11 mouse cellular contexts compared by ENCODE assay signal in genomic region chr12:17390510-17390909, GRCm38 (mm10). TPM values are rescaled to one million over a fixed set of nuclear protein-coding genes. Genes with fewer than 3 reads are reported as not detected.
DNase-seq lines count a peak whose midpoint lies in the region; ATAC-seq lines count a peak whose summit lies in the region.
"Had no signal": no experiment of that assay in that cellular context is flagged by ENCODE, and none has a peak within 500 bp of the region (broad histone marks: within the 10 kb centered on the region; RNA-seq: fewer than 3 reads in every experiment).

No protein-coding gene starts in this region.

- H3K9ac ChIP-seq in heart, embryonic 11.5 days (ENCODE audit: low read depth, low read length), result no peak overlapping the region
- H3K9ac ChIP-seq in kidney, embryonic 15.5 days, result no peak overlapping the region
- no peak overlapping the region for H3K9ac ChIP-seq in hindbrain, embryonic 16.5 days (ENCODE audit: low read depth, low read length)
- H3K9ac ChIP-seq: forebrain, embryonic 13.5 days had no signal

- H3K27ac ChIP-seq in heart, embryonic 11.5 days (ENCODE audit: low read depth, low read length), result no peak overlapping the region
- peak overlapping the region; percentile 37; the same call in 1 of the 2 replicates for H3K27ac ChIP-seq in kidney, embryonic 15.5 days
- no peak overlapping the region for H3K27ac ChIP-seq in hindbrain, embryonic 16.5 days (ENCODE audit: low read depth, low read length)
- no peak overlapping the region for H3K27ac ChIP-seq in midbrain, embryonic 10.5 days (replicated peaks)
- H3K27ac ChIP-seq: forebrain, embryonic 13.5 days had no signal

- peak; percentile 87 for DNase-seq in heart, adult 11 months
- DNase-seq in CD4-positive helper T cell, adult 2 months (ENCODE audit: low read depth, low spot score), result peak; percentile 46
- peak; percentile 32 for DNase-seq in adrenal gland, postnatal 14 days
- DNase-seq in embryo, embryonic 10 days (ENCODE audit: low spot score), result no peak
- DNase-seq in midbrain, embryonic 10.5 days (ENCODE audit: low spot score), result no peak
- DNase-seq: right cerebral cortex, adult 18-20 months had no signal

- H3K9me3 ChIP-seq in heart, embryonic 11.5 days (replicated peaks; ENCODE audit: control insufficient read depth, low read length), result no peaks in the 10 kb centered on the region
- H3K9me3 ChIP-seq in kidney, embryonic 15.5 days (replicated peaks), result no peaks in the 10 kb centered on the region
- H3K9me3 ChIP-seq in hindbrain, embryonic 16.5 days (ENCODE audit: control insufficient read depth, low read length), result no peaks in the 10 kb centered on the region
- no peaks in the 10 kb centered on the region for H3K9me3 ChIP-seq in midbrain, embryonic 10.5 days (replicated peaks)
- H3K9me3 ChIP-seq: forebrain, embryonic 13.5 days; megakaryocyte, embryonic 14.5 days had no signal

- no peaks in the 10 kb centered on the region for H3K4me1 ChIP-seq in heart, embryonic 11.5 days (ENCODE audit: control insufficient read depth, insufficient read depth, low read length)
- peaks cover 22% of the 10 kb centered on the region for H3K4me1 ChIP-seq in kidney, embryonic 15.5 days
- no peaks in the 10 kb centered on the region for H3K4me1 ChIP-seq in hindbrain, embryonic 16.5 days (ENCODE audit: control insufficient read depth, insufficient read depth, low read depth, low read length)
- H3K4me1 ChIP-seq in midbrain, embryonic 10.5 days, result no peaks in the 10 kb centered on the region

- 63% methylated on average over 4 of the region's 4 CpGs for WGBS in heart, embryonic 11.5 days (ENCODE audit: insufficient replicate concordance)
- 50% methylated on average over 4 of the region's 4 CpGs for WGBS in kidney, embryonic 15.5 days
- WGBS in hindbrain, embryonic 16.5 days, result 80% methylated on average over 4 of the region's 4 CpGs
- WGBS in midbrain, embryonic 10.5 days, result 89% methylated on average over 4 of the region's 4 CpGs

- ATAC-seq in heart, embryonic 11.5 days (replicated peaks; ENCODE audit: insufficient number of reproducible peaks, low FRiP score, low TSS enrichment), result no peak
- no peak for ATAC-seq in kidney, embryonic 15.5 days (replicated peaks; ENCODE audit: low FRiP score)
- ATAC-seq in hindbrain, embryonic 16.5 days, result no peak
- ATAC-seq: forebrain, embryonic 13.5 days had no signal

- no peak overlapping the region for H3K4me3 ChIP-seq in heart, embryonic 11.5 days (ENCODE audit: low read depth, low read length)
- H3K4me3 ChIP-seq in kidney, embryonic 15.5 days (replicated peaks), result no peak overlapping the region
- no peak overlapping the region for H3K4me3 ChIP-seq in hindbrain, embryonic 16.5 days (ENCODE audit: low read length)
- no peak overlapping the region for H3K4me3 ChIP-seq in midbrain, embryonic 10.5 days
- H3K4me3 ChIP-seq: forebrain, embryonic 13.5 days; megakaryocyte, embryonic 14.5 days had no signal

- H3K4me2 ChIP-seq in heart, embryonic 11.5 days, result no peak overlapping the region
- no peak overlapping the region for H3K4me2 ChIP-seq in kidney, embryonic 15.5 days
- no peak overlapping the region for H3K4me2 ChIP-seq in hindbrain, embryonic 16.5 days (ENCODE audit: low read length)
- H3K4me2 ChIP-seq: forebrain, embryonic 13.5 days had no signal

- H3K27me3 ChIP-seq in heart, embryonic 11.5 days (ENCODE audit: control insufficient read depth, insufficient read depth, low read length), result no peaks in the 10 kb centered on the region
- H3K27me3 ChIP-seq in kidney, embryonic 15.5 days, result no peaks in the 10 kb centered on the region
- H3K27me3 ChIP-seq in hindbrain, embryonic 16.5 days (replicated peaks; ENCODE audit: control insufficient read depth, insufficient read depth, low read length), result no peaks in the 10 kb centered on the region
- no peaks in the 10 kb centered on the region for H3K27me3 ChIP-seq in midbrain, embryonic 10.5 days (ENCODE audit: low read depth, poor library complexity, severe bottlenecking)
- H3K27me3 ChIP-seq: forebrain, embryonic 13.5 days; megakaryocyte, embryonic 14.5 days had no signal

- H3K36me3 ChIP-seq in heart, embryonic 11.5 days (ENCODE audit: control insufficient read depth, insufficient read depth, low read length), result no peaks in the 10 kb centered on the region
- H3K36me3 ChIP-seq in kidney, embryonic 15.5 days, result peaks cover 23% of the 10 kb centered on the region
- H3K36me3 ChIP-seq in hindbrain, embryonic 16.5 days (ENCODE audit: control insufficient read depth, insufficient read depth, low read length), result no peaks in the 10 kb centered on the region
- peaks cover 43% of the 10 kb centered on the region for H3K36me3 ChIP-seq in midbrain, embryonic 10.5 days

RNA-seq across cellular contexts. Expression of gene Nol10, which starts 42.3 kb away (rescaled TPM):
- polyA plus RNA-seq in heart, embryonic 11.5 days (2014; fragmentation: Nextera tagmentation; extraction: Ambion mirVana), result 15.9 and 18.6 TPM in 2 replicates
- 15.2 and 16.9 TPM in 2 replicates for total RNA-seq in adrenal gland, postnatal 14 days (2021)
- 28.2 and 28.7 TPM in 2 replicates for polyA plus RNA-seq in kidney, embryonic 15.5 days (2015; fragmentation: Nextera tagmentation; extraction: Ambion mirVana)
- 20.1 and 20.8 TPM in 2 replicates for polyA plus RNA-seq in hindbrain, embryonic 16.5 days (2015; fragmentation: Nextera tagmentation; extraction: Ambion mirVana)
- 35.4 and 37.1 TPM in 2 replicates for polyA plus RNA-seq in midbrain, embryonic 10.5 days (2016; fragmentation: Nextera tagmentation; extraction: Ambion mirVana)

Comparison
In these comparisons a context has a peak if more than half of its experiments do, and no peak if none do; other contexts are left out.
1. DNase-seq: peak in heart, adult 11 months (single experiment), CD4-positive helper T cell, adult 2 months (single experiment) and adrenal gland, postnatal 14 days (single experiment); none in embryo, embryonic 10 days (single experiment) and midbrain, embryonic 10.5 days (single experiment).